Mouse (Mus musculus): ENCODE measurements at regions not wholly inside any gene's neighbourhood (a gene's known extent, or its start where the extent isn't known, plus 50 kb on each side); places are given as distances from the start of the nearest gene placed in this dataset.

DNA sequence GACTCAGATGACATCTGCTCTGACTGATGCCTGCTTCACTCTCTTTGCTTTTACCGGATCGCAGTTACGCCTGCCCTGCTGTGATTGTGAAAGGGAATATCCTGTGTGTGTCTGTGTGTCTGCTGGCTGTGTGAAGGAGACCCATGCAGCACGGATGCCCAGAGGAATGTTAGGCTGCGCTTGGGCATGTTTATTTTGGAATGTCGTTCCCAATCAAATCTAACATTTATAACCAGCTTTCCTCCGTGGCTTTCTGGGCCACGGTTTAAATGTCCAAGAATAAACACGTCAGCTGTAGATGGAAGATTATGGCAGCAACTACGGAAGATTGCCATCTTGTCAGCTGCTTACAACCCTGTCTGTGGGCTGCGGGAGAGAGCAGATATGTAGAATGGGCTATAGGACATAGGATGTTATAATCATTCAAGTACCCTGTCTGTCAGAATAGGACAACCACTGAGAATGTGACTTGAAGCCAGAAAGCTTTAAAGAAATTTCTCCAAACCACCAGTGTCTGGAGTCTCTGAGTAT, 464.5 kb downstream of the 1700129C05Rik start:
- DNase-seq (ENCODE audit: low read depth, low spot score), result no peak
- TF ChIP-seq POLR2AphosphoS5 (IDR thresholded peaks at IDR 0.05; ENCODE audit: borderline replicate concordance, low read depth, low read length) (no peak), NRF1 (IDR thresholded peaks at IDR 0.05; ENCODE audit: insufficient read depth, low read depth, low read length, poor library complexity, severe bottlenecking) (no peak), BHLHE40 (IDR thresholded peaks at IDR 0.05; ENCODE audit: borderline replicate concordance, low read depth, low read length) (no peak), CHD2 (IDR thresholded peaks at IDR 0.05; ENCODE audit: low read length) (no peak), NELFE (IDR thresholded peaks at IDR 0.05; ENCODE audit: low read depth, low read length) (no peak)
- H3K36me3 ChIP-seq (ENCODE audit: control insufficient read depth in 1 of 2, insufficient read depth in 2 of 2, low read length in 2 of 2), result no peaks in the 10 kb centered on the region
- no peaks in the 10 kb centered on the region for H3K79me2 ChIP-seq (ENCODE audit: control insufficient read depth, insufficient read depth, low read length, poor library complexity)
- no peaks in the 10 kb centered on the region for H3K9me3 ChIP-seq (replicated peaks; ENCODE audit: insufficient read depth, low read length)
- H3K4me3 ChIP-seq (ENCODE audit: control insufficient read depth in 1 of 2, insufficient read depth in 1 of 2, low read depth in 2 of 2, low read length in 2 of 2), result no peak overlapping the region
- no peak overlapping the region for H3K9ac ChIP-seq (ENCODE audit: control insufficient read depth, low read depth, low read length, poor library complexity, severe bottlenecking)
- no peak overlapping the region for H3K27ac ChIP-seq (ENCODE audit: control insufficient read depth, low read depth, low read length)
- no peaks in the 10 kb centered on the region for H3K4me1 ChIP-seq (ENCODE audit: control insufficient read depth in 1 of 2, insufficient read depth in 2 of 2, low read length in 2 of 2)
- H3K27me3 ChIP-seq (ENCODE audit: control insufficient read depth in 1 of 2, insufficient read depth in 2 of 2, low read length in 2 of 2), result no peaks in the 10 kb centered on the region

DNA sequence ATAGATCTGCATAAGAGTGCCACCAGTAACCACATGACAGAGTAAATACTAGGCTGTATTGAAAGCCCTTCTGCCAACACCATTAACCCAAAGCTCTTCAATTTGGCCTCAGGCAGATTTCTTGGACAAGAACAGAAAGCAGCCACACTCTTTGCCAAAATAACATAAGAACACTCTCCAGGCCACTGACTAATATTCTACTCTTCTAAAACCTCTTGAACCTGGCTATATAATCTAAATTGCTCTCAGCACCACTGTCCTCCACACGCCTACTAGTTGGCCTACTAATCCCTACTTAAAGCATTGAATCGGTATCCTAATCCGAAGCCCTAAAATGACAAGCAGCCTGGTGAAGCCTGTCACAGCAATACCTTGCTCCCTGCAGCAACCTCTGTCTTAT, 467.5 kb downstream of the 1700129C05Rik start:
- Histone ChIP-seq H3K36me3 (ENCODE audit: control insufficient read depth in 1 of 2, insufficient read depth in 2 of 2, low read length in 2 of 2) (no peaks in the 10 kb centered on the region), H3K79me2 (ENCODE audit: control insufficient read depth, insufficient read depth, low read length, poor library complexity) (no peaks in the 10 kb centered on the region), H3K9ac (ENCODE audit: control insufficient read depth, low read depth, low read length, poor library complexity, severe bottlenecking) (no peak overlapping the region), H3K4me1 (ENCODE audit: control insufficient read depth in 1 of 2, insufficient read depth in 2 of 2, low read length in 2 of 2) (no peaks in the 10 kb centered on the region), H3K27me3 (ENCODE audit: control insufficient read depth in 1 of 2, insufficient read depth in 2 of 2, low read length in 2 of 2) (no peaks in the 10 kb centered on the region), H3K4me3 (ENCODE audit: control insufficient read depth in 1 of 2, insufficient read depth in 1 of 2, low read depth in 2 of 2, low read length in 2 of 2) (no peak overlapping the region), H3K9me3 (replicated peaks; ENCODE audit: insufficient read depth, low read length) (no peaks in the 10 kb centered on the region), H3K27ac (ENCODE audit: control insufficient read depth, low read depth, low read length) (no peak overlapping the region)
- no peak for DNase-seq (ENCODE audit: low read depth, low spot score)
- TF ChIP-seq RCOR1 (IDR thresholded peaks at IDR 0.05; ENCODE audit: low read depth, low read length) (no peak), TAL1 (IDR thresholded peaks at IDR 0.05; ENCODE audit: low read length) (no peak), ZKSCAN1 (IDR thresholded peaks at IDR 0.05; ENCODE audit: low read depth, low read length) (no peak), TBP (IDR thresholded peaks at IDR 0.05; ENCODE audit: low read depth, low read length) (no peak), MAFK (IDR thresholded peaks at IDR 0.05; ENCODE audit: borderline replicate concordance, low read depth, low read length) (no peak), MYC (IDR thresholded peaks at IDR 0.05; ENCODE audit: low read depth, low read length) (no peak), MEF2A (IDR thresholded peaks at IDR 0.05; ENCODE audit: extremely low read depth, insufficient replicate concordance, low read depth, low read length, poor library complexity, severe bottlenecking) (no peak), E2F4 (IDR thresholded peaks at IDR 0.05; ENCODE audit: borderline replicate concordance, low read depth, low read length) (no peak)

DNA sequence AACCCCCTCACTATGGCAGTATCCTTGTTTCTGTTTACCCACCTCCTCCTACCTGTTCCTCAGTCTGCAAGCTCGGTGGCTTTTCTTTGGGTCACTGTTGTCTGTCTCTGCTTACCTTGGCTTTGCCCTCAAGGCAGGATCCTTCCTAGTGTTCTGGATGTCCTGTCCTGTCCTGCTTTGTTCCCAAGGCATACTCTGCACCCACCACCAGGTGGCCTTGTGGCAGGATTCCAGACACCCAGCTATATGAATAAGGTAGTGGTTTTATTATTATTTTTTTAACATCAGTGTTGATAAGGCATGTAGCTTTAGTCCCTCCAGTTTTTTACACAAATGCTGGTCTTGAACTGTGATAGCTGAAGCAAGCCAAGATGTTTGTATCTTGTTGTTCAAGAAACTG, 478.7 kb downstream of the 1700129C05Rik start:
- no peak for DNase-seq (ENCODE audit: low read depth, low spot score)
- Histone ChIP-seq H3K36me3 (ENCODE audit: control insufficient read depth in 1 of 2, insufficient read depth in 2 of 2, low read length in 2 of 2) (no peaks in the 10 kb centered on the region), H3K9ac (ENCODE audit: control insufficient read depth, low read depth, low read length, poor library complexity, severe bottlenecking) (no peak overlapping the region), H3K4me3 (ENCODE audit: control insufficient read depth in 1 of 2, insufficient read depth in 1 of 2, low read depth in 2 of 2, low read length in 2 of 2) (no peak overlapping the region), H3K4me1 (ENCODE audit: control insufficient read depth in 1 of 2, insufficient read depth in 2 of 2, low read length in 2 of 2) (no peaks in the 10 kb centered on the region), H3K9me3 (replicated peaks; ENCODE audit: insufficient read depth, low read length) (no peaks in the 10 kb centered on the region), H3K27me3 (ENCODE audit: control insufficient read depth in 1 of 2, insufficient read depth in 2 of 2, low read length in 2 of 2) (no peaks in the 10 kb centered on the region; a peak in 1 of 4 replicates), H3K27ac (ENCODE audit: control insufficient read depth, low read depth, low read length) (no peak overlapping the region), H3K79me2 (ENCODE audit: control insufficient read depth, insufficient read depth, low read length, poor library complexity) (no peaks in the 10 kb centered on the region)
- TF ChIP-seq BHLHE40 (IDR thresholded peaks at IDR 0.05; ENCODE audit: borderline replicate concordance, low read depth, low read length) (no peak), EP300 (IDR thresholded peaks at IDR 0.05; ENCODE audit: low read depth in 1 of 2, low read length in 2 of 2) (no peak), MEF2A (IDR thresholded peaks at IDR 0.05; ENCODE audit: extremely low read depth, insufficient replicate concordance, low read depth, low read length, poor library complexity, severe bottlenecking) (no peak), MYB (IDR thresholded peaks at IDR 0.05; ENCODE audit: low read depth, low read length) (no peak), CHD2 (IDR thresholded peaks at IDR 0.05; ENCODE audit: low read length) (no peak), HCFC1 (IDR thresholded peaks at IDR 0.05; ENCODE audit: low read depth, low read length) (no peak), MAX (IDR thresholded peaks at IDR 0.05; ENCODE audit: low read length) (no peak), POLR2A (IDR thresholded peaks at IDR 0.05; ENCODE audit: control insufficient read depth in 1 of 2, insufficient read depth in 1 of 2, low read depth in 1 of 2, low read length in 2 of 2, poor library complexity in 1 of 2) (no peak), CHD1 (IDR thresholded peaks at IDR 0.05; ENCODE audit: low read depth, low read length) (no peak), POLR2AphosphoS2 (IDR thresholded peaks at IDR 0.05; ENCODE audit: low read length) (no peak), MAZ (IDR thresholded peaks at IDR 0.05; ENCODE audit: low read depth, low read length) (no peak)

Data from MEL (cell line).